Mouse (Mus musculus): ENCODE data around the gene Rnf220. TPM values are rescaled to one million over a fixed set of nuclear protein-coding genes. Genes with fewer than 3 reads are reported as not detected.

The Rnf220 gene
- polyA plus RNA-seq, 1 experiment from 2014 or later, result 140 TPM

GRCm38 (mm10) chr4:117349327-117349726, 147.5 kb downstream of the Rnf220 start:
- H3K4me2 ChIP-seq, result no peak overlapping the region
- ATAC-seq (replicated peaks), result no peak
- peaks cover 9% of the 10 kb centered on the region for H3K4me1 ChIP-seq
- H3K4me3 ChIP-seq, result no peak overlapping the region
- whole genome bisulfite sequencing, result 15% methylated on average over 2 of the region's 2 CpGs
- peaks cover 34% of the 10 kb centered on the region for H3K27me3 ChIP-seq (replicated peaks)
- no peaks in the 10 kb centered on the region for H3K36me3 ChIP-seq (replicated peaks)
- no peaks in the 10 kb centered on the region for H3K9me3 ChIP-seq
- H3K9ac ChIP-seq, result no peak overlapping the region
- no peak overlapping the region for H3K27ac ChIP-seq

GRCm38 (mm10) chr4:117346025-117346424, 150.8 kb downstream of the Rnf220 start:
- H3K9ac ChIP-seq, result no peak overlapping the region
- peak; percentile 38; the same call in 1 of the 2 replicates for ATAC-seq (replicated peaks)
- no peak overlapping the region for H3K27ac ChIP-seq
- H3K36me3 ChIP-seq (replicated peaks), result no peaks in the 10 kb centered on the region
- WGBS, result 70% methylated on average over 6 of the region's 6 CpGs
- H3K4me2 ChIP-seq, result no peak overlapping the region
- H3K4me3 ChIP-seq, result no peak overlapping the region
- H3K27me3 ChIP-seq (replicated peaks), result peaks cover 23% of the 10 kb centered on the region
- H3K9me3 ChIP-seq, result no peaks in the 10 kb centered on the region
- H3K4me1 ChIP-seq, result peaks cover 15% of the 10 kb centered on the region

- 73% methylated on average over 8 of the region's 8 CpGs for WGBS
- Histone ChIP-seq H3K4me3 (no peak overlapping the region), H3K4me1 (peaks cover 6% of the 10 kb centered on the region; the same call in 1 of the 2 replicates), H3K27me3 (replicated peaks) (peaks cover 17% of the 10 kb centered on the region; the same call in 1 of the 2 replicates), H3K9ac (no peak overlapping the region), H3K4me2 (no peak overlapping the region), H3K36me3 (replicated peaks) (no peaks in the 10 kb centered on the region), H3K9me3 (no peaks in the 10 kb centered on the region), H3K27ac (no peak overlapping the region)
- ATAC-seq (replicated peaks), result no peak
Observed at GRCm38 (mm10) chr4:117343385-117343784, 153.5 kb downstream of the Rnf220 start.

DNA sequence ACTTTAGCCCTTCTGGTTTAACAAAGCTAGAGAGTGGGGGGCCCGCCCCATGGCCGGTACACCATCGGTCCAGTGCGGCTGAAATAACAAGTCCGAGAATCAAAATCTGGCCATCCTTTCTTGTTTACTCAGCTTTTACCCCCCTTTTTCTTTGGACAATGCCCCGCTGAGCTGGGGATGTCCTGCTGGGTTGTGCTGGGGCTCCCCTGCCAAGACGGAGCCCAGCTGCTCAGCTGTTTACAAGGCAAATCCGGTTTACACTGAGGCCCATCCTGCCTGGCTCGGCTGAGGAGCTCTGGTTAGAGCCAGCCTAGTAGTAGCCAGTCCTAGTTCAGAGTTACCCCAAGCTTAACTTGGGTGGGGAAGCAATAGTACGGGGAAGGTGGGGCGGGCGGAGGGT, 154.1 kb downstream of the Rnf220 start:
- H3K4me3 ChIP-seq, result no peak overlapping the region
- H3K9ac ChIP-seq, result no peak overlapping the region
- peaks cover 6% of the 10 kb centered on the region; the same call in 1 of the 2 replicates for H3K4me1 ChIP-seq
- peaks cover 11% of the 10 kb centered on the region; the same call in 1 of the 2 replicates for H3K27me3 ChIP-seq (replicated peaks)
- H3K4me2 ChIP-seq, result no peak overlapping the region
- 36% methylated on average over 12 of the region's 12 CpGs for WGBS
- H3K36me3 ChIP-seq (replicated peaks), result no peaks in the 10 kb centered on the region
- H3K27ac ChIP-seq, result no peak overlapping the region
- no peaks in the 10 kb centered on the region for H3K9me3 ChIP-seq
- peak; percentile 48; the same call in 1 of the 2 replicates for ATAC-seq (replicated peaks)

- Histone ChIP-seq H3K27me3 (replicated peaks) (peaks cover 7% of the 10 kb centered on the region; the same call in 1 of the 2 replicates), H3K9ac (no peak overlapping the region), H3K9me3 (no peaks in the 10 kb centered on the region), H3K27ac (no peak overlapping the region), H3K4me3 (no peak overlapping the region), H3K4me2 (no peak overlapping the region), H3K4me1 (peaks cover 6% of the 10 kb centered on the region; the same call in 1 of the 2 replicates), H3K36me3 (replicated peaks) (no peaks in the 10 kb centered on the region)
- WGBS, result 95% methylated on average over 5 of the region's 5 CpGs
- ATAC-seq (replicated peaks), result no peak
Observed at GRCm38 (mm10) chr4:117341282-117341681, 155.6 kb downstream of the Rnf220 start.

DNA sequence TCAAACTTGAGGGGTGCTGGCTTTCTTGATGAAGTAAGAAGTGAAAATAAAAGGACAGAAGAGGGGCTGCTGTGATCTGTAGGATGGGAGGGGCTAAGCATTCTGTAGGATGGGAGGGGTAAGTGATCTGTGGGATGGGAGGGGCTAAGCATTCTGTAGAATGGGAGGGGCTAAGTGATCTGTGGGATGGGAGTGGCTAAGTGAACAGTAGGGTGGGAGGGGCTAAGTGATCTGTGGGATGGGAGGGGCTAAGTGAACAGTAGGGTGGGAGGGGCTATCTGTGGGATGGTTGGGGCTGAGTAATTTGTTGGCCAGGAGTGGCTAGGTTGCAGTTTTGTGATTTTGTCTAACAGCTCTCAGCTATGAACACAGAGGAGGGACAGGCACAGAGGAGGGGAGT, 157.1 kb downstream of the Rnf220 start:
- H3K4me2 ChIP-seq, result no peak overlapping the region
- H3K36me3 ChIP-seq (replicated peaks), result no peaks in the 10 kb centered on the region
- H3K27me3 ChIP-seq (replicated peaks), result 0 out of 2 replicates have a peak, but pooled peaks cover 3% of the 10 kb centered on the region
- no peak overlapping the region for H3K9ac ChIP-seq
- H3K4me3 ChIP-seq, result no peak overlapping the region
- H3K9me3 ChIP-seq, result no peaks in the 10 kb centered on the region
- ATAC-seq (replicated peaks), result no peak
- H3K4me1 ChIP-seq, result peaks cover 6% of the 10 kb centered on the region; the same call in 1 of the 2 replicates
- H3K27ac ChIP-seq, result no peak overlapping the region

GRCm38 (mm10) chr4:117330836-117331475, 165.9 kb downstream of the Rnf220 start:
- no peak for ATAC-seq (replicated peaks)
- 34% methylated on average over 11 of the region's 11 CpGs for WGBS
- H3K4me2 ChIP-seq, result no peak overlapping the region
- H3K27ac ChIP-seq, result no peak overlapping the region
- H3K4me1 ChIP-seq, result no peaks in the 10 kb centered on the region
- H3K9ac ChIP-seq, result no peak overlapping the region
- no peaks in the 10 kb centered on the region for H3K9me3 ChIP-seq
- no peak overlapping the region for H3K4me3 ChIP-seq
- 0 out of 2 replicates have a peak, but pooled peaks cover 9% of the 10 kb centered on the region for H3K27me3 ChIP-seq (replicated peaks)
- H3K36me3 ChIP-seq (replicated peaks), result no peaks in the 10 kb centered on the region

- no peak overlapping the region for H3K4me2 ChIP-seq
- H3K9me3 ChIP-seq, result no peaks in the 10 kb centered on the region
- no peak for ATAC-seq (replicated peaks)
- no peaks in the 10 kb centered on the region for H3K4me1 ChIP-seq
- H3K9ac ChIP-seq, result no peak overlapping the region
- H3K27ac ChIP-seq, result no peak overlapping the region
- H3K27me3 ChIP-seq (replicated peaks), result 0 out of 2 replicates have a peak, but pooled peaks cover 11% of the 10 kb centered on the region
- H3K4me3 ChIP-seq, result no peak overlapping the region
- H3K36me3 ChIP-seq (replicated peaks), result no peaks in the 10 kb centered on the region
- 87% methylated on average over 3 of the region's 3 CpGs for WGBS
Observed at GRCm38 (mm10) chr4:117330132-117330531, 166.7 kb downstream of the Rnf220 start.

DNA sequence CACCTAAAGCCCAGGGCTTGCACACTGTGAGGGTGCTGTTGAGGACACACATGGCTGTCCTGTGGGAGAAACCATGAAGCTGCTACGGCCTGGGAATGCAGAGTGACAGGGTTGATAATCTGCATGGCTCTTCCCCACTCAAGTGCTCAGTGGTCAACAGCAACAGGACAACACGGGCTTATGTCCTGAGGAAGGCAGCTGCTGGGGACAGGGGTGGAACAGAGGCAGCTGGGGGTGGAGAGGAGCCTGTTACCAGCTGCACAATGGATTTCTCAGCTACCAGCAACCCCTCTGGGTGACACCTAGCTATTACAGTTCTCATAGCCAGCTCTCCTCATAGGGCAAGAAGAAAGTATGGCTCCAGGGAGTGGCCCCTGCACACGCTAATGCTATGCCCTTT, 169.9 kb downstream of the Rnf220 start:
- no peak for ATAC-seq (replicated peaks)
- H3K27me3 ChIP-seq (replicated peaks), result peaks cover 20% of the 10 kb centered on the region; the same call in 1 of the 2 replicates
- no peak overlapping the region for H3K4me2 ChIP-seq
- H3K9ac ChIP-seq, result no peak overlapping the region
- no peak overlapping the region for H3K27ac ChIP-seq
- H3K4me3 ChIP-seq, result no peak overlapping the region
- peaks cover 10% of the 10 kb centered on the region; the same call in 1 of the 2 replicates for H3K4me1 ChIP-seq
- 76% methylated on average over 3 of the region's 3 CpGs for WGBS
- no peaks in the 10 kb centered on the region for H3K9me3 ChIP-seq
- no peaks in the 10 kb centered on the region for H3K36me3 ChIP-seq (replicated peaks)

- WGBS, result 79% methylated on average over 2 of the region's 2 CpGs
- H3K27me3 ChIP-seq (replicated peaks), result peaks cover 28% of the 10 kb centered on the region
Observed at GRCm38 (mm10) chr4:117325076-117325475, 171.8 kb downstream of the Rnf220 start.

GRCm38 (mm10) chr4:117323515-117324344, 173.1 kb downstream of the Rnf220 start:
- H3K36me3 ChIP-seq (replicated peaks), result no peaks in the 10 kb centered on the region
- H3K27me3 ChIP-seq (replicated peaks), result peaks cover 28% of the 10 kb centered on the region
- H3K4me3 ChIP-seq, result no peak overlapping the region
- H3K9ac ChIP-seq, result no peak overlapping the region
- peaks cover 10% of the 10 kb centered on the region; the same call in 1 of the 2 replicates for H3K4me1 ChIP-seq
- no peaks in the 10 kb centered on the region for H3K9me3 ChIP-seq
- H3K27ac ChIP-seq, result no peak overlapping the region
- ATAC-seq (replicated peaks), result peak; percentile 37; the same call in 1 of the 2 replicates
- no peak overlapping the region for H3K4me2 ChIP-seq
- 22% methylated on average over 14 of the region's 14 CpGs for WGBS

More at GRCm38 (mm10) chr4:117325076-117325475, 171.8 kb downstream of the Rnf220 start:
- ATAC-seq (replicated peaks), result no peak
- Histone ChIP-seq H3K36me3 (replicated peaks) (no peaks in the 10 kb centered on the region), H3K9ac (no peak overlapping the region), H3K4me1 (peaks cover 10% of the 10 kb centered on the region; the same call in 1 of the 2 replicates), H3K4me3 (no peak overlapping the region), H3K27ac (no peak overlapping the region), H3K9me3 (no peaks in the 10 kb centered on the region), H3K4me2 (no peak overlapping the region)

DNA sequence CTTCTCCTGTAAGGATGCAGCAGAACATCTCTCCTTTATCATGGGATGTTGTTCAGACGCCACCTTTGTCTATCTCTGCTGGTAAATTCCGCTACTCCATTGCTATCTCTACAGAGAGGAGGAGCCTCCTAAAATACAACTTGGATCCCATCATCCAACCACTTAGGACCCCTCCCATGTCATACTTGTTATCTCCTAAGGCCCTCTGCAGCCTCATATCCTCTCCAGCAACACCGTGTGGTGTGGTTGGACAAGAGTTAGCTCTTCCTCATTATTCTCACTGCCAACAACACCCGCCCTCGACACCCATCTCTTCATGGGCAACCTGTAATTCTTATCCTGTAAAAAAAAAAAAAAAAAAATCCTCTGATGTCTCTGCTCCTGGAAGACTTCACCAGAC, 175.8 kb downstream of the Rnf220 start:
- no peaks in the 10 kb centered on the region for H3K9me3 ChIP-seq
- ATAC-seq (replicated peaks), result no peak
- H3K4me3 ChIP-seq, result no peak overlapping the region
- H3K27me3 ChIP-seq (replicated peaks), result peaks cover 28% of the 10 kb centered on the region
- no peak overlapping the region for H3K4me2 ChIP-seq
- no peak overlapping the region for H3K27ac ChIP-seq
- no peaks in the 10 kb centered on the region for H3K36me3 ChIP-seq (replicated peaks)
- 93% methylated on average over 5 of the region's 5 CpGs for WGBS
- no peak overlapping the region for H3K9ac ChIP-seq
- peaks cover 29% of the 10 kb centered on the region for H3K4me1 ChIP-seq
